Mouse (Mus musculus) forebrain, postnatal 0 days (tissue): ENCODE measurements at regions not wholly inside any gene's neighbourhood (a gene's known extent, or its start where the extent isn't known, plus 50 kb on each side); places are given as distances from the start of the nearest gene placed in this dataset.

ENCODE experiments used
- ATAC-seq: fragments of 200-750 bp; cut with Nextera tagmentation; 2 replicates; pipeline ENCODE4 v1.8.0; 2017; ENCODE audit warnings: mild to moderate bottlenecking, moderate library complexity
- DNase-seq: peaks from one replicate; pipeline ENCODE4 v3.0.0-alpha.2; 2015
- H3K27ac ChIP-seq: fragments of 300-500 bp; sonication (generic); 2 replicates; pipeline ENCODE4 v1.5.1; 2014; ENCODE audit warnings: low read depth, mild to moderate bottlenecking, antibody characterized with exemption, low read length, moderate library complexity, mixed read lengths
- H3K27me3 ChIP-seq: fragments of 300-500 bp; sonication (generic); 2 replicates; pipeline ENCODE4 v1.6.1; 2014; ENCODE audit warnings: mild to moderate bottlenecking, low read length, mixed read lengths; ENCODE audit not compliant: insufficient read depth
- H3K36me3 ChIP-seq: fragments of 300-500 bp; sonication (generic); 2 replicates; pipeline ENCODE4 v1.6.1; 2014; ENCODE audit warnings: mild to moderate bottlenecking, moderate library complexity; ENCODE audit not compliant: insufficient read depth
- H3K4me1 ChIP-seq: fragments of 300-500 bp; sonication (generic); 2 replicates; pipeline ENCODE4 v1.6.1; 2014; ENCODE audit warnings: antibody characterized with exemption; ENCODE audit not compliant: insufficient read depth
- H3K4me2 ChIP-seq: fragments of 300-500 bp; sonication (generic); 2 replicates; pipeline ENCODE4 v1.6.1; 2014; ENCODE audit warnings: low read depth, mild to moderate bottlenecking, moderate library complexity
- H3K4me3 ChIP-seq: fragments of 300-500 bp; sonication (generic); 2 replicates; pipeline ENCODE4 v1.5.1; 2014; ENCODE audit warnings: low read depth, low read length, mixed read lengths
- H3K9ac ChIP-seq: fragments of 300-500 bp; sonication (generic); 2 replicates; pipeline ENCODE4 v1.6.1; 2014; ENCODE audit warnings: mild to moderate bottlenecking
- H3K9me3 ChIP-seq: fragments of 300-500 bp; sonication (generic); 2 replicates; pipeline ENCODE4 v1.6.1; 2016; ENCODE audit warnings: low read length
- CTCF ChIP-seq: sonication (generic); IDR thresholded peaks from 2 replicates; pipeline ENCODE4 v1.5.1; 2016; ENCODE audit warnings: antibody characterized with exemption, control low read depth, low read depth
- WGBS: fragments of 180-500 bp; shearing (Covaris S2); extraction: QIAGEN DNeasy Blood & Tissue Kit; methylation state at CpG from one replicate; pipeline ENCODE4 v1.1.7; 2014; 5-methylcytosine and 5-hydroxymethylcytosine counted together

DNA sequence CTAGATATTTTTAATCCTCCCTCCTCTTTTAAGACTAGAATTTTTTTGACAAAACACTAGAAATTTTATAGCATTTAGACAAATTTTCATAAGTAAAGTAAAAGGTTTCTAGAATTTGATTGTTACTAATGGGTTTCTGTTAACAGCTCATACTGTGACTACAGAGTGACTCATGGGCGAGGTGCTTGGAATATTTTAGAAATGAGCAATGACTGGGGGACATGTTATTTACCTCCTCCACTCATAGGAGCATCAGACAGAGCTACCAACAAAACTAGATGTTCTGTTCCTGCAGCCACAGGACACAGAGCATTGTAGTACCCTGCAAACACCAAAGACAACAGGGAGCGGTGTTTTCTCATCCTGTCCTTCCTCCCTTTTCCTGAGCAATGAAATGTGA lies 144.3 kb upstream of the Sp8 start:
- H3K27me3 ChIP-seq: no peaks in the 10 kb centered on the region
- 83% methylated on average over 2 of the region's 2 CpGs for WGBS
- H3K9me3 ChIP-seq: no peaks in the 10 kb centered on the region
- TF ChIP-seq CTCF: no peak
- H3K9ac ChIP-seq: no peak overlapping the region
- no peak overlapping the region for H3K4me3 ChIP-seq
- H3K4me2 ChIP-seq: no peak overlapping the region
- DNase-seq: no peak
- no peak for ATAC-seq
- no peaks in the 10 kb centered on the region for H3K4me1 ChIP-seq
- no peak overlapping the region for H3K27ac ChIP-seq
- H3K36me3 ChIP-seq: no peaks in the 10 kb centered on the region

DNA sequence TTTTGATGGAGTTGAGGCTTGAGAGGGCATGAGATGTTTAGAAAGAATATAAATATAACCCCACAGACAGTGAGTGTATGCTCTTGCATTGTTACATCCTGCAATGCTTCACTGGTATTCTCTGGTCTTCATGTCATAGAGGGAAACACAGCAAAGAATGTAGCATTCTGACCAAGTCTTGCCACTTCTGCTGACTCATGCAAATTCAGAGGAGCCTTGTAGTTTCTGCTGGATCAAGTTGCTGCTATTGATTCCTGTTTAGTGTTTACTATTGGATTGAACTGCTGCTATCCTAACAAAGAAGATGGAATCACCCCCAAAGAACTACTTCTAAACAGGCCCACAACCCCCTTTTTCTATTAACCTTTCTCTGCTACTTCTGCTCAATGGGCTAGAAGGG lies 148.0 kb upstream of the Sp8 start:
- Histone ChIP-seq H3K27ac (no peak overlapping the region), H3K4me3 (no peak overlapping the region), H3K9me3 (no peaks in the 10 kb centered on the region), H3K36me3 (no peaks in the 10 kb centered on the region), H3K27me3 (no peaks in the 10 kb centered on the region), H3K4me1 (no peaks in the 10 kb centered on the region), H3K9ac (no peak overlapping the region), H3K4me2 (no peak overlapping the region)
- no peak for TF ChIP-seq CTCF
- DNase-seq (no peak), ATAC-seq (no peak)

DNA sequence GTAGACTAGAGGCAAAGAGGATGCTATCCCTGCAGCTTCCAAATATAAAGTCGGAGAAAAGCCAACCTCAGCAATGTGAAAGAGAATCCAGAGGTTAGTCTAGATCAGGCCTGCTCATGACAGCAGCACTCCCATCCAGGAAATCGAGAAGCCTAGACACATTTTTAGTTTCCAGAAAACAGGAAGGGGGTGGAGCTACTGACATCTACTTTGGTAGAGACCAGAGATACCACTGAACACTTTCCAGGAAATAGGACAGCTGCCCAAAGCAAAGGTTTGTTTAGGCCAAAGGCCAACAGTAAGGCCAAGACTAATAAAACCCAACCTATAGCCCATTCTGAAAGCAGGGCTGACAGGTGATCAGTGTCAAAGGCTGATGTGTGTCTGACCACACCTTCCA lies 151.4 kb upstream of the Sp8 start:
- DNase-seq: no peak
- H3K36me3 ChIP-seq: no peaks in the 10 kb centered on the region
- H3K4me3 ChIP-seq: no peak overlapping the region
- no peaks in the 10 kb centered on the region for H3K27me3 ChIP-seq
- TF ChIP-seq CTCF: no peak
- ATAC-seq: no peak
- no peak overlapping the region for H3K4me2 ChIP-seq
- H3K4me1 ChIP-seq: no peaks in the 10 kb centered on the region
- H3K27ac ChIP-seq: no peak overlapping the region
- no peaks in the 10 kb centered on the region for H3K9me3 ChIP-seq
- 90% methylated on average over 2 of the region's 2 CpGs for WGBS
- H3K9ac ChIP-seq: no peak overlapping the region

DNA sequence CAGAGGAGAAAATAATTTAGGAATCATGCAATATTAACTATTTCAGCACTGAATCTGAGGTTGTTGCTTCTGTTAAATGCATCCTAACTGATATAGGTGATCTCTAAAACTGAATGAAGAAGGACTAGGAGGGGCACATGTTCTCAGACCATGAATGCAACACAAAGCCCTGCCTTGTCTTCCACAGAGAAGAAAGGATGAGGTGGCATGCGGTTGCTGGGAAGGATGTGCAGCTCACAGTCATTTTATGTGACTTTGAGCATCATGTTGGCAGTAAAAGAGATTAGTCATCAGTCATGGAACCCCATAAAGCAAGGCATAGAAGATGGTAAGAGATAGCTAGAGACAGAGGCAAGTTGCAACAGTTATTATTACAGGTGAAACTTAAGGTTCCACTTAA lies 163.2 kb upstream of the Sp8 start:
- Histone ChIP-seq H3K27ac (no peak overlapping the region), H3K27me3 (no peaks in the 10 kb centered on the region), H3K9me3 (no peaks in the 10 kb centered on the region), H3K36me3 (no peaks in the 10 kb centered on the region), H3K4me3 (no peak overlapping the region), H3K9ac (no peak overlapping the region), H3K4me2 (no peak overlapping the region), H3K4me1 (no peaks in the 10 kb centered on the region)
- DNase-seq: no peak
- ATAC-seq: no peak
- WGBS: 97% methylated on average over 1 of the region's 1 CpGs
- no peak for TF ChIP-seq CTCF

GRCm38 (mm10) chr12:118677989-118678388 lies 168.1 kb upstream of the Sp8 start:
- Histone ChIP-seq H3K9me3 (no peaks in the 10 kb centered on the region), H3K4me2 (no peak overlapping the region), H3K27ac (no peak overlapping the region), H3K27me3 (no peaks in the 10 kb centered on the region), H3K36me3 (no peaks in the 10 kb centered on the region), H3K4me1 (no peaks in the 10 kb centered on the region), H3K9ac (no peak overlapping the region), H3K4me3 (no peak overlapping the region)
- 82% methylated on average over 4 of the region's 4 CpGs for WGBS
- no peak for TF ChIP-seq CTCF
- DNase-seq: no peak
- ATAC-seq: no peak

- H3K9ac ChIP-seq: no peak overlapping the region
- H3K36me3 ChIP-seq: no peaks in the 10 kb centered on the region
- 0 out of 2 replicates have a peak, but pooled peaks cover 7% of the 10 kb centered on the region for H3K4me1 ChIP-seq
- ATAC-seq (peak; percentile 58; the same call in 1 of the 2 replicates), DNase-seq (peak; percentile 2)
- no peak for TF ChIP-seq CTCF
- H3K4me2 ChIP-seq: no peak overlapping the region
- WGBS: 7% methylated on average over 9 of the region's 9 CpGs
- peaks cover 28% of the 10 kb centered on the region for H3K27me3 ChIP-seq
- no peaks in the 10 kb centered on the region for H3K9me3 ChIP-seq
- H3K27ac ChIP-seq: no peak overlapping the region
- no peak overlapping the region for H3K4me3 ChIP-seq
Measured at GRCm38 (mm10) chr12:118661575-118661974, 184.6 kb upstream of the Sp8 start.

DNA sequence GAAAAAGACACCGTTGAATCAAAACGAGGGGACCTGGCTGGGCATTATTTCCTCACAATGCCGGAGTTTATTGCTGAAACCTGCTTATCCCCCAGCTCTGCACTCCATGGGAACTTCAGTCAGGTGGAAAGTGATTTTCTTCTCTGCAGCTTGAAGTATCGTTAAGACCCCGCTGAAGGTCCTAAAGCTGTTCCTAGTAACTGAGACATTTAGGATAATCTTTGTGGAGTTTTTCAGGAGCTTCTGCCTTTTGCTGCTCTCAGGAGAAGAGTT lies 185.0 kb upstream of the Sp8 start:
- 3% methylated on average over 5 of the region's 5 CpGs for WGBS
- TF ChIP-seq CTCF: no peak
- no peaks in the 10 kb centered on the region for H3K9me3 ChIP-seq
- no peak overlapping the region for H3K27ac ChIP-seq
- H3K4me1 ChIP-seq: 0 out of 2 replicates have a peak, but pooled peaks cover 7% of the 10 kb centered on the region
- H3K9ac ChIP-seq: no peak overlapping the region
- ATAC-seq (no peak), DNase-seq (peak; percentile 26)
- no peak overlapping the region for H3K4me3 ChIP-seq
- peaks cover 29% of the 10 kb centered on the region for H3K27me3 ChIP-seq
- H3K36me3 ChIP-seq: no peaks in the 10 kb centered on the region
- no peak overlapping the region for H3K4me2 ChIP-seq
